Mouse (Mus musculus) adrenal gland, adult 18-20 months (tissue): ENCODE measurements around the gene Ddi2. TPM values are rescaled to one million over a fixed set of nuclear protein-coding genes. Genes with fewer than 3 reads are reported as not detected.

Experiments
- DNase-seq, 2 experiments: peaks; one replicate each; pipeline ENCODE4 v3.0.0; 2021 to 2022; ENCODE audit warnings: low spot score in 2 of 2
- total RNA-seq, 2 experiments: library from RNA; stranded (reverse); gene quantifications; 1 replicate in 1 of 2; 2 replicates in 1 of 2; pipeline ENCODE4 v1.2.3; 2021

Ddi2 gene
- total RNA-seq, 2 experiments from 2014 or later, result 52.1 to 71.7 TPM

- DNase-seq, result no peak
Observed at GRCm38 (mm10) chr4:141705331-141705730, 17.9 kb downstream of the Ddi2 start.

GRCm38 (mm10) chr4:141704625-141705024, 18.6 kb downstream of the Ddi2 start:
- DNase-seq, result no peak

- DNase-seq, result no peak
Observed at GRCm38 (mm10) chr4:141694719-141695118, 28.5 kb downstream of the Ddi2 start.

- no peak for DNase-seq
Observed at GRCm38 (mm10) chr4:141688505-141688904, 34.7 kb downstream of the Ddi2 start.

GRCm38 (mm10) chr4:141686525-141686924, 36.7 kb downstream of the Ddi2 start:
- no peak for DNase-seq

- DNase-seq, result no peak
Observed at GRCm38 (mm10) chr4:141686093-141686492, 37.1 kb downstream of the Ddi2 start.

GRCm38 (mm10) chr4:141685499-141685898, 37.7 kb downstream of the Ddi2 start, which contains the start of gene Rsc1a1:
Rsc1a1 (minus strand) TSS chr4:141685599.
- no peak for DNase-seq

- peak; percentile 40 to 47 for DNase-seq
Observed at GRCm38 (mm10) chr4:141682706-141683230, 40.5 kb downstream of the Ddi2 start.

GRCm38 (mm10) chr4:141681767-141682166, 41.5 kb downstream of the Ddi2 start:
- DNase-seq, result peak in 1 of 2 experiments; percentile 35

GRCm38 (mm10) chr4:141680892-141681291, 42.3 kb downstream of the Ddi2 start:
- DNase-seq, result no peak

- no peak for DNase-seq
Observed at GRCm38 (mm10) chr4:141679016-141679415, 44.2 kb downstream of the Ddi2 start.

- DNase-seq, result no peak
Observed at GRCm38 (mm10) chr4:141676462-141676979, 46.7 kb downstream of the Ddi2 start.

- no peak for DNase-seq
Observed at GRCm38 (mm10) chr4:141672325-141672724, 50.9 kb downstream of the Ddi2 start.

GRCm38 (mm10) chr4:141671389-141671788, 51.8 kb downstream of the Ddi2 start:
- DNase-seq, result no peak

GRCm38 (mm10) chr4:141669898-141670712, 53.1 kb downstream of the Ddi2 start:
- peak; percentile 49 to 50 for DNase-seq

- DNase-seq, result no peak
Observed at GRCm38 (mm10) chr4:141664799-141665198, 58.4 kb downstream of the Ddi2 start, which contains the start of gene Plekhm2. Plekhm2 (minus strand) TSS chr4:141664899.

- DNase-seq, result peak; percentile 75 to 82
Observed at GRCm38 (mm10) chr4:141664011-141664745, 59.0 kb downstream of the Ddi2 start.

GRCm38 (mm10) chr4:141663122-141663931, 59.9 kb downstream of the Ddi2 start:
- peak; percentile 51 to 59 for DNase-seq

GRCm38 (mm10) chr4:141660884-141661283, 62.3 kb downstream of the Ddi2 start:
- DNase-seq, result no peak

GRCm38 (mm10) chr4:141659739-141660138, 63.5 kb downstream of the Ddi2 start:
- DNase-seq, result no peak
